Mouse (Mus musculus) olfactory bulb, adult 2 months (tissue): ENCODE results near the gene Rps6kl1.

ENCODE experiments used
- CTCF ChIP-seq: fragments of 200-500 bp; IDR thresholded peaks from 2 replicates; pipeline ENCODE4 v1.5.1; 2012; ENCODE audit warnings: low read depth, mild to moderate bottlenecking, low read length, moderate library complexity; ENCODE audit not compliant: insufficient read depth
- POLR2A ChIP-seq: fragments of 200-500 bp; IDR thresholded peaks from 2 replicates; pipeline ENCODE4 v1.6.1; 2012; ENCODE audit warnings: mild to moderate bottlenecking, low read depth, low read length, moderate library complexity; ENCODE audit not compliant: insufficient read depth

DNA sequence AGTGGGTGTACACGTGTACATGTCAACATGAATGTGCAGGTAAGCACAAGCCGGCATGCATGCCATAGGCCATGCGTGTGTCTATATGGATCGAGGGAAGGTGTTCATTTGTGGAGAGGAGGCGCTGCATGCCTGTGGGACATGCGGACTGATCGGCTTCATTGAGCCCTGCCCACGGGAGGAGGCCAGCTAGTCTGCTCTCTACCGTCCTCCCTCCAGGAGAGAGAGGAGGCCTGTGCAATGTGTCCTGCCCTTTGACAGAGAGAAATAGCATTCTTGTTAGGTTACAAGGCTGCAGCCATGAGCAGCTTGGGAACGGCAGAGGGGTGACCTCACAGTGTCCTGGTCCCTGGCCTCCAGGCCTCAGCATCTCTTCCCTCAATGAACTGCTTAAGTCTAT, 45.1 kb upstream of the Rps6kl1 start:
- TF ChIP-seq CTCF, result no peak
- no peak for TF ChIP-seq POLR2A
